Mouse (Mus musculus) layer of hippocampus, postnatal 25 days (tissue): ENCODE measurements around the gene Coq8b. TPM values are rescaled to one million over a fixed set of nuclear protein-coding genes. Genes with fewer than 3 reads are reported as not detected.
"Not testable (repeated sequence)": the region's sequence is repeated elsewhere in the genome, so short reads cannot be mapped to it uniquely, and the experiment has no call there.

Experiments
- DNase-seq, 2 experiments: peaks; one replicate each; pipeline ENCODE4 v3.0.0; 2022; ENCODE audit warnings: mixed read lengths in 2 of 2, low spot score in 1 of 2; ENCODE audit errors: extremely low spot score in 1 of 2
- total RNA-seq, 2 experiments: library from RNA; stranded (reverse); gene quantifications; 2 replicates each; pipeline ENCODE4 v1.2.3; 2021

The Coq8b gene
- total RNA-seq, 2 experiments from 2014 or later, result 33.8 to 36.0 TPM

- DNase-seq, result peak; percentile 78 to 82
These were observed 4.5 kb upstream of the Coq8b start, which contains the start of gene Itpkc for GRCm38 (mm10) chr7:27228281-27228821. Gene Itpkc, minus strand, starts transcription at chr7:27228661.

GRCm38 (mm10) chr7:27228865-27229264 is 4.0 kb upstream of the Coq8b start:
- no peak for DNase-seq

GRCm38 (mm10) chr7:27230781-27231180 is 2.0 kb upstream of the Coq8b start:
- DNase-seq, result no peak

GRCm38 (mm10) chr7:27231693-27232331 is 1.0 kb upstream of the Coq8b start:
- DNase-seq, result peak; percentile 48 to 63

- no peak for DNase-seq
These were observed 477 bp downstream of the Coq8b start for GRCm38 (mm10) chr7:27233300-27233699.

- no peak for DNase-seq
These were observed 2.9 kb downstream of the Coq8b start for GRCm38 (mm10) chr7:27235726-27236125.

GRCm38 (mm10) chr7:27237527-27237926 is 4.7 kb downstream of the Coq8b start:
- DNase-seq, result no peak

GRCm38 (mm10) chr7:27238568-27238967 is 5.7 kb downstream of the Coq8b start:
- no peak for DNase-seq

GRCm38 (mm10) chr7:27243211-27243610 is 10.4 kb downstream of the Coq8b start:
- no peak for DNase-seq

GRCm38 (mm10) chr7:27244088-27244487 is 11.3 kb downstream of the Coq8b start:
- DNase-seq, result not testable (repeated sequence)

GRCm38 (mm10) chr7:27249146-27249545 is 16.3 kb downstream of the Coq8b start:
- no peak for DNase-seq

- no peak for DNase-seq
These were observed 17.1 kb downstream of the Coq8b start for GRCm38 (mm10) chr7:27249928-27250327.

- DNase-seq, result no peak
These were observed 19.1 kb downstream of the Coq8b start for GRCm38 (mm10) chr7:27251946-27252345.

- no peak for DNase-seq
These were observed 22.9 kb downstream of the Coq8b start for GRCm38 (mm10) chr7:27255721-27256120.

GRCm38 (mm10) chr7:27257046-27257851 is 24.4 kb downstream of the Coq8b start:
- DNase-seq, result peak; percentile 58 to 60

- no peak for DNase-seq
These were observed 25.0 kb downstream of the Coq8b start for GRCm38 (mm10) chr7:27257852-27258204.

- DNase-seq, result peak; percentile 77 to 86
These were observed 25.5 kb downstream of the Coq8b start, which contains the start of gene Numbl for GRCm38 (mm10) chr7:27258205-27258899. Gene Numbl, plus strand, starts transcription at chr7:27258433.

GRCm38 (mm10) chr7:27259271-27259721 is 26.5 kb downstream of the Coq8b start:
- DNase-seq, result no peak

- no peak for DNase-seq
These were observed 26.9 kb downstream of the Coq8b start for GRCm38 (mm10) chr7:27259771-27260170.

- DNase-seq, result no peak
These were observed 28.0 kb downstream of the Coq8b start for GRCm38 (mm10) chr7:27260856-27261255.

GRCm38 (mm10) chr7:27261888-27262287 is 29.1 kb downstream of the Coq8b start:
- DNase-seq, result no peak
